Mouse (Mus musculus) heart, postnatal 0 days (tissue): ENCODE results near the gene 1700001C19Rik.

ENCODE experiments used
- CTCF ChIP-seq: IDR thresholded peaks from 2 replicates; pipeline ENCODE4 v1.5.1; 2016; ENCODE audit warnings: antibody characterized with exemption, control low read depth, low read depth
- EP300 ChIP-seq: IDR thresholded peaks from 2 replicates; pipeline ENCODE4 v1.6.1; 2016; ENCODE audit warnings: antibody characterized with exemption, low read depth

DNA sequence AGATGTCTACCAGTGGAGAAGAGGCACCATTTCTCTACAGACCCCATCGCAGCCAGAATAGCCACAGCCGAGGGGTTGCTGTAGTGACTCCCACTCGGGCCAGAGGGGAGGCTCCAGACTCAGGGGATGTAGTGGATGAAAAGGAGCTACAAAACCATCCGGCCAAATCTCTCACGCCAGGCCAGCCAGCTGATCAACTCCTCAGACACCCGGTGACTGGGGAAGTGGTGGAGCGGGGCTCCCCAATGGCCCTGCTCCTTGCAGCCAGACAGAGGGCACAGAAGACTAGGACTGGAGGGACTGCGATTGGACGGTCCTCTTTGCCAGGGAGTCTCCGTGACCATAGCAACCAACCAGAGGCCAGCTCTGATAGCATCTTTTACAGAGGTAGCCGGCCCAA lies 30.5 kb upstream of the 1700001C19Rik start:
- TF ChIP-seq CTCF = no peak
- TF ChIP-seq EP300 = no peak
